Mouse (Mus musculus) midbrain, embryonic 12.5 days (tissue): Measurements from ENCODE around the gene Tmem63a. TPM values are rescaled to one million over a fixed set of nuclear protein-coding genes. Genes with fewer than 3 reads are reported as not detected.

Experiments
- ATAC-seq: fragments of 200-750 bp; cut with Nextera tagmentation; 2 replicates; pipeline ENCODE4 v1.8.0; 2017; ENCODE audit warnings: low read depth, moderate TSS enrichment, moderate library complexity; ENCODE audit not compliant: low FRiP score
- H3K27ac ChIP-seq: fragments of 300-500 bp; sonication (generic); replicated peaks from 2 replicates; pipeline ENCODE4 v1.5.1; 2016; ENCODE audit warnings: mild to moderate bottlenecking
- H3K27me3 ChIP-seq: fragments of 300-500 bp; sonication (generic); 2 replicates; pipeline ENCODE4 v1.6.1; 2016; ENCODE audit warnings: mild to moderate bottlenecking
- H3K36me3 ChIP-seq: fragments of 300-500 bp; sonication (generic); 2 replicates; pipeline ENCODE4 v1.6.1; 2016
- H3K4me1 ChIP-seq: fragments of 300-500 bp; sonication (generic); 2 replicates; pipeline ENCODE4 v1.6.1; 2016
- H3K4me2 ChIP-seq: fragments of 300-500 bp; sonication (generic); replicated peaks from 2 replicates; pipeline ENCODE4 v1.6.1; 2016; ENCODE audit warnings: mild to moderate bottlenecking, moderate library complexity
- H3K4me3 ChIP-seq: fragments of 300-500 bp; sonication (generic); 2 replicates; pipeline ENCODE4 v1.5.1; 2016; ENCODE audit warnings: mild to moderate bottlenecking
- H3K9ac ChIP-seq: fragments of 300-500 bp; sonication (generic); replicated peaks from 2 replicates; pipeline ENCODE4 v1.6.1; 2016; ENCODE audit warnings: mild to moderate bottlenecking, moderate library complexity
- H3K9me3 ChIP-seq: fragments of 300-500 bp; sonication (generic); 2 replicates; pipeline ENCODE4 v1.6.1; 2016; ENCODE audit warnings: mild to moderate bottlenecking
- WGBS: fragments of 180-500 bp; shearing (Covaris S2); methylation state at CpG from one replicate; pipeline ENCODE4 v1.1.7; 2016; 5-methylcytosine and 5-hydroxymethylcytosine counted together
- polyA plus RNA-seq: library from polyadenylated mRNA; unstranded; fragments of >200 nt; fragmentation: Nextera tagmentation; extraction: Ambion mirVana; gene quantifications from 2 replicates; pipeline ENCODE4 v1.2.1, GENCODE M21; 2016

Gene Tmem63a
- polyA plus RNA-seq, 1 experiment from 2014 or later: 2.9 TPM

DNA sequence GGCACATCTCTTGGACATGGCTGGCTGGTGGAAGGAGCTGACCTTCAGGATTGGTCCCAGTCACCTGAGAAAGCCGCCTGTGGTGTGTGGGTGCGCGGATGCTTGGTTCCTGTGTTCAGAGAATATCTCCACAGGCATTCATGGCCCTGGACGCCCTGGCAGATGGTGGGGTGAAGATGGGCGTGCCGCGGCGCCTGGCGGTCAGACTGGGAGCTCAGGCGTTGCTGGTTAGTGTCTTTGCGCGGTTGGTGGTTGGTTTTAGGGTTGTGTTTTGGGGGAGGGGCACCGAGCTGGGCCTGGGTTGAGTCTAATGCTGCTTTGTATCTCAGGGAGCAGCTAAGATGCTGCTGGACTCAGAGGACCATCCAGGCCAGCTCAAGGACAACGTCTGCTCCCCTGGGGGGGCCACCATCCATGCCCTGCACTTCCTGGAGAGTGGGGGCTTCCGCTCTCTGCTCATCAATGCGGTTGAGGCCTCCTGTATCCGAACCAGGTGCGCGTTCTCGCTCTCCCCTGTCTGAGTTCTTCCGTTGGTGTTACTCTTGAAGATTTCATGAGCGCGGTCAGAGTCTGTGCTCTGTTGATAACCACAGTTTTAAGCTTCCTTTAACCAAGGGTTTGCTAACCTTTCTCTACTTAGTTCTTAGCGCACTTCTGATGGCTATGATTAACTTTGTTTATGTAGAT, 35.5 kb upstream of the Tmem63a start:
- H3K27ac ChIP-seq: no peak overlapping the region
- 93% methylated on average over 24 of the region's 24 CpGs for WGBS
- H3K9ac ChIP-seq: 0 out of 2 replicates have a peak overlapping the region, but pooled peaks have one; percentile 11
- no peak for ATAC-seq
- H3K4me3 ChIP-seq: no peak overlapping the region
- H3K9me3 ChIP-seq: no peaks in the 10 kb centered on the region
- H3K36me3 ChIP-seq: peaks cover 28% of the 10 kb centered on the region
- H3K27me3 ChIP-seq: 0 out of 2 replicates have a peak, but pooled peaks cover 3% of the 10 kb centered on the region
- 0 out of 2 replicates have a peak overlapping the region, but pooled peaks have one; percentile 89 for H3K4me2 ChIP-seq
- H3K4me1 ChIP-seq: peaks cover 26% of the 10 kb centered on the region

DNA sequence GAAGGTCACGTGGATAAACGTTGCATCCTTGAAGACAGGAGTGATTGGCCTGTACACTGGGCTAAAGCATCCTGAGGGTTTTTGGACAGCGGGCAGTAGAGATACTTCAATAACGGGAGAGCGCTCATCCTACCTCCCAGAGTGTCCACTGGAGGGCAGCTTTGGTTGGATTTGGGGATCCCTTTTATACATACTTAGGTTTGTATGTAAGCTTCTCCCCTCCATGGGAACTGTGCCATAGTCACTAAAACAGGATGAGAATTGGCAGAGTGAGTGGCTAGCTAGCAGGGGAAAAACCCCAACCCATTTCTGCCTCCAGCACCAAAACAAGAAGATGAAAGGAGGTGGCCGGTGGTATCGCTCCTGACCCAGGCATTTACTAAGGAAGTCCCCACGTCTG, 31.0 kb upstream of the Tmem63a start:
- Histone ChIP-seq H3K9me3 (no peaks in the 10 kb centered on the region), H3K27ac (no peak overlapping the region), H3K36me3 (peaks cover 26% of the 10 kb centered on the region), H3K4me2 (no peak overlapping the region), H3K4me3 (no peak overlapping the region), H3K4me1 (peaks cover 7% of the 10 kb centered on the region; the same call in 1 of the 2 replicates), H3K9ac (no peak overlapping the region), H3K27me3 (no peaks in the 10 kb centered on the region)
- WGBS: 48% methylated on average over 8 of the region's 8 CpGs
- ATAC-seq: no peak

DNA sequence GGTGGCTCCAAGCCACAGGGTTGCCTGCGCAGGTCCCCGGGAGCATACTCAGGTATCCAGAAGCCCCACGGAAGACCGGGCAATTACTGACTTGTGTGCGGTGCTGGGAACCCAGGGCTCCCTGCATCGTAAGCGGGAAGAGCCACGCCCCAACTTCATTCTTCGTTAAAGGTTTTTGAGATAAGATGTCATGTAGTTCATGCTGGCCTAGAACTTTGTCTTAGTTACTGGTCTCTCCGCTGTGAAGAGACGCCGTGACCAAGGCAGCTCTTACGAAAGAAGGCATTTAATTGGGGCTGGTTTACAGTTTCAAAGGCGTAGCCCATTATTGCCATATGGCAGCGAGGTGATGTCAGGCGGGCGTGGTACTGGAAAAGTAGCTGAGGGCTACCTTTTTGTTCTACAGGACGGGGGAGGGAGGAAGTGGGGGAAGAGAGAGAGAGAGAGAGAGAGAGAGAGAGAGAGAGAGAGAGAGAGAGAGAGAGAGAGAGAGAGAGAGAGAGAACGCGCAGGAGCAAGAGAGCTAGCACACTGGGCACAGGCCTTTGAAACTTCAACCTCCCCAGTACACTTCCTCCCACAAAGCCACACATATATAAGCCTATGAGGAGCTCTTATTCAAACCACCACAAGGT, 30.4 kb upstream of the Tmem63a start:
- 72% methylated on average over 20 of the region's 20 CpGs for WGBS
- no peak for ATAC-seq
- no peak overlapping the region for H3K4me2 ChIP-seq

GRCm38 (mm10) chr1:180912792-180913191, 29.4 kb upstream of the Tmem63a start:
- H3K4me1 ChIP-seq: no peaks in the 10 kb centered on the region
- no peak for ATAC-seq
- H3K36me3 ChIP-seq: peaks cover 10% of the 10 kb centered on the region
- 88% methylated on average over 5 of the region's 5 CpGs for WGBS
- H3K27ac ChIP-seq: no peak overlapping the region
- H3K9ac ChIP-seq: no peak overlapping the region
- H3K9me3 ChIP-seq: no peaks in the 10 kb centered on the region
- no peak overlapping the region for H3K4me2 ChIP-seq
- H3K27me3 ChIP-seq: no peaks in the 10 kb centered on the region
- no peak overlapping the region for H3K4me3 ChIP-seq

More for the DNA sequence above, 30.4 kb upstream of the Tmem63a start:
- Histone ChIP-seq H3K4me1 (0 out of 2 replicates have a peak, but pooled peaks cover under 1% of the 10 kb centered on the region), H3K27me3 (no peaks in the 10 kb centered on the region), H3K27ac (no peak overlapping the region), H3K9me3 (no peaks in the 10 kb centered on the region), H3K9ac (no peak overlapping the region), H3K36me3 (peaks cover 19% of the 10 kb centered on the region), H3K4me3 (no peak overlapping the region)

- 0 out of 2 replicates have a peak, but pooled peaks cover 3% of the 10 kb centered on the region for H3K36me3 ChIP-seq
- no peak overlapping the region for H3K4me3 ChIP-seq
- no peaks in the 10 kb centered on the region for H3K9me3 ChIP-seq
- H3K4me2 ChIP-seq: no peak overlapping the region
- H3K27me3 ChIP-seq: no peaks in the 10 kb centered on the region
- H3K4me1 ChIP-seq: no peaks in the 10 kb centered on the region
- H3K9ac ChIP-seq: no peak overlapping the region
- no peak overlapping the region for H3K27ac ChIP-seq
- 73% methylated on average over 4 of the region's 4 CpGs for WGBS
- no peak for ATAC-seq
These were observed 28.3 kb upstream of the Tmem63a start for GRCm38 (mm10) chr1:180913797-180914196.

GRCm38 (mm10) chr1:180916425-180916824, 25.7 kb upstream of the Tmem63a start:
- Histone ChIP-seq H3K4me3 (no peak overlapping the region), H3K27ac (no peak overlapping the region), H3K27me3 (no peaks in the 10 kb centered on the region), H3K4me2 (no peak overlapping the region), H3K36me3 (no peaks in the 10 kb centered on the region), H3K9ac (no peak overlapping the region), H3K9me3 (no peaks in the 10 kb centered on the region), H3K4me1 (peaks cover 3% of the 10 kb centered on the region; the same call in 1 of the 2 replicates)
- 90% methylated on average over 11 of the region's 11 CpGs for WGBS
- no peak for ATAC-seq

GRCm38 (mm10) chr1:180917053-180917452, 25.1 kb upstream of the Tmem63a start:
- H3K9ac ChIP-seq: no peak overlapping the region
- H3K4me3 ChIP-seq: no peak overlapping the region
- no peak overlapping the region for H3K27ac ChIP-seq
- no peaks in the 10 kb centered on the region for H3K36me3 ChIP-seq
- WGBS: 59% methylated on average over 1 of the region's 1 CpGs
- ATAC-seq: no peak
- H3K4me2 ChIP-seq: no peak overlapping the region
- no peaks in the 10 kb centered on the region for H3K27me3 ChIP-seq
- no peaks in the 10 kb centered on the region for H3K9me3 ChIP-seq
- H3K4me1 ChIP-seq: peaks cover 3% of the 10 kb centered on the region; the same call in 1 of the 2 replicates

DNA sequence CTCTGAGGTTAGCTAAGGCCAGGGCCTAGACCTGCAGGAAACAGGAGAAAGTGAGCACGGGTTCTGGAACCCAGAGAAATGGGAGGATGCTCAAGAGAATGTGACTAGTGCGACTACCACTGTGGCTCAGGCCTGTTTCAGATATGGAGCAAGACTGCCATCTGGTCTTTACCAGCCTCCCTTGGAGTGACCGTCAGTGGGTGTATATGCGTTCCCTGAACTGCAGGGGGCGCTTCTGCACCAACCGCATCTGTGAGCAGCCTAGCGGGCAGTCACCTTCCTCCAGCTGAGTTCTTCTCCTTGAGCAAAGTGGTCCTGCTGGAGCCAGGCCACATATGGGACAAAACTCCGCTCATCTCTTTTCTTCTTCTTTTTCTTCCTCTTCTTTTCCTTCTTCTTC, 22.5 kb upstream of the Tmem63a start:
- peaks cover 3% of the 10 kb centered on the region; the same call in 1 of the 2 replicates for H3K4me1 ChIP-seq
- no peak overlapping the region for H3K4me3 ChIP-seq
- H3K27me3 ChIP-seq: no peaks in the 10 kb centered on the region
- H3K9me3 ChIP-seq: no peaks in the 10 kb centered on the region
- ATAC-seq: no peak
- WGBS: 27% methylated on average over 8 of the region's 8 CpGs
- H3K36me3 ChIP-seq: no peaks in the 10 kb centered on the region
- H3K27ac ChIP-seq: no peak overlapping the region
- no peak overlapping the region for H3K9ac ChIP-seq
- no peak overlapping the region for H3K4me2 ChIP-seq

- 82% methylated on average over 6 of the region's 6 CpGs for WGBS
- Histone ChIP-seq H3K4me1 (peaks cover 3% of the 10 kb centered on the region; the same call in 1 of the 2 replicates), H3K9me3 (no peaks in the 10 kb centered on the region), H3K4me2 (no peak overlapping the region), H3K4me3 (no peak overlapping the region), H3K36me3 (no peaks in the 10 kb centered on the region), H3K27me3 (no peaks in the 10 kb centered on the region), H3K9ac (no peak overlapping the region), H3K27ac (no peak overlapping the region)
- no peak for ATAC-seq
These were observed 19.7 kb upstream of the Tmem63a start for GRCm38 (mm10) chr1:180922273-180923048.

DNA sequence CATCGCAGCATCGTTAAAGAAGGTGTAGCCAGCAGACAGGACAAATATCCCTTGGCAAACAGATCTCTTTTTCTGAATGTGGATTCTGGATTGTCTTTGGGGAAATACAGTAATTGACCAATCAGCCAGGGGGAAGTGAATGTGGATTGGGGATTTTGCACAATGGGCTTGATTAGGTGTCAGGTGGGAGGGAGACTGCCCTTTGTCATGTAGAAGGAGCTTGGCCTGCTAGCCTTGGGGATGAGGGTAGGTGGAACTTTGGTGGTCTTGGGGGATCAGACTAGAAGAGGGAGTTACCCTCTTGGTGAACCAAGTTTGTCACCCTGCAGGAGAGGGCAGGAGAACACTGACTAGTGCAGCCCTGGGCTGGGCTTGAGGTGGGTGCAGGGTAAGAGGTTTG, 17.4 kb upstream of the Tmem63a start:
- Histone ChIP-seq H3K27me3 (no peaks in the 10 kb centered on the region), H3K36me3 (no peaks in the 10 kb centered on the region), H3K27ac (no peak overlapping the region), H3K9me3 (no peaks in the 10 kb centered on the region), H3K4me2 (no peak overlapping the region), H3K4me3 (no peak overlapping the region), H3K9ac (no peak overlapping the region), H3K4me1 (no peaks in the 10 kb centered on the region)
- 38% methylated on average over 2 of the region's 2 CpGs for WGBS
- ATAC-seq: no peak

GRCm38 (mm10) chr1:180926286-180926685, 15.9 kb upstream of the Tmem63a start:
- H3K4me3 ChIP-seq: no peak overlapping the region
- no peak overlapping the region for H3K4me2 ChIP-seq
- H3K9ac ChIP-seq: no peak overlapping the region
- no peaks in the 10 kb centered on the region for H3K4me1 ChIP-seq
- WGBS: 84% methylated on average over 4 of the region's 4 CpGs
- no peak overlapping the region for H3K27ac ChIP-seq
- no peaks in the 10 kb centered on the region for H3K27me3 ChIP-seq
- no peaks in the 10 kb centered on the region for H3K36me3 ChIP-seq
- no peaks in the 10 kb centered on the region for H3K9me3 ChIP-seq
- no peak for ATAC-seq

DNA sequence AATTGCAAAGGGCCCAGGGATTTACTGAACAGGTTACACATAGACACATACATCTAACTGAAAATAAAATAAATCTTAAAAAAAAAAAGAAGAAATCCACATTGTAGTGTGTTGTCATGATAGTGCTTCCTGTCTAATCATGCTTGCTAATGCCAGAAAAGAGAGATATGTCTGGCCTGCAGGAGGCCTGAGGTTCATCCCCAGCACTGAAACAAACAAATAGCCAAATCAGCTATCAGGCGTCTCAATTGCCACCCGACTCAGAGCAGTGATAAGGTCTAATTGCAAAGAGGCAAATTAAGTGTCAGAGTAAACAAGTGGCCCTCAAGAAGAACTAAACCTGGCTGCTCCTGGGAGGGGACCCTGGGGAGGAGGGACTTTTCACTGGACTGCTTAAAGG, 12.5 kb upstream of the Tmem63a start:
- ATAC-seq: no peak
- H3K4me2 ChIP-seq: no peak overlapping the region
- WGBS: 84% methylated on average over 2 of the region's 2 CpGs
- H3K4me3 ChIP-seq: no peak overlapping the region
- no peaks in the 10 kb centered on the region for H3K9me3 ChIP-seq
- H3K36me3 ChIP-seq: no peaks in the 10 kb centered on the region
- peaks cover 18% of the 10 kb centered on the region for H3K27me3 ChIP-seq
- H3K9ac ChIP-seq: no peak overlapping the region
- no peak overlapping the region for H3K27ac ChIP-seq
- peaks cover 4% of the 10 kb centered on the region; the same call in 1 of the 2 replicates for H3K4me1 ChIP-seq
